11 mouse cellular contexts compared by ENCODE assay signal in genomic region chr9:31912553-31912920, GRCm38 (mm10). TPM values are rescaled to one million over a fixed set of nuclear protein-coding genes. Genes with fewer than 3 reads are reported as not detected.
A peak's percentile ranks its signal among the peaks of the same experiment; 100 is the strongest.
DNase-seq lines count a peak whose midpoint lies in the region; ATAC-seq and TF ChIP-seq lines count a peak whose summit lies in the region.
"Had no signal": no experiment of that assay in that cellular context is flagged by ENCODE, and none has a peak within 500 bp of the region (broad histone marks: within the 10 kb centered on the region; RNA-seq: fewer than 3 reads in every experiment).

No protein-coding gene starts in this region.

- H3K9me3 ChIP-seq in heart, embryonic 12.5 days (replicated peaks), result no peaks in the 10 kb centered on the region
- no peaks in the 10 kb centered on the region for H3K9me3 ChIP-seq in forebrain, postnatal 0 days (ENCODE audit: low read length)

- H3K27me3 ChIP-seq in heart, embryonic 12.5 days (replicated peaks), result peaks cover 86% of the 10 kb centered on the region
- H3K27me3 ChIP-seq in forebrain, postnatal 0 days (ENCODE audit: insufficient read depth, low read length), result peaks cover 82% of the 10 kb centered on the region

- peaks cover 20% of the 10 kb centered on the region for H3K4me1 ChIP-seq in heart, embryonic 12.5 days (replicated peaks)
- peaks cover 7% of the 10 kb centered on the region; the same call in 1 of the 2 replicates for H3K4me1 ChIP-seq in forebrain, postnatal 0 days (ENCODE audit: insufficient read depth)

- H3K9ac ChIP-seq in heart, embryonic 12.5 days, result no peak overlapping the region
- no peak overlapping the region for H3K9ac ChIP-seq in forebrain, postnatal 0 days

- TF ChIP-seq CTCF in forebrain, postnatal 0 days (IDR thresholded peaks at IDR 0.05; ENCODE audit: low read depth), result no peak

- no peak for DNase-seq in heart, adult 9 months (ENCODE audit: low spot score in 2 of 2)
- peak; percentile 4 for DNase-seq in 3134 (ENCODE audit: extremely low read depth, insufficient read length, low spot score)
- no peak for DNase-seq in forebrain, postnatal 0 days
- DNase-seq in mesoderm, embryonic 11.5 days (ENCODE audit: low read depth, low spot score), result peak; percentile 20
- DNase-seq in right cerebral cortex, postnatal 4 days, result no peak
- DNase-seq in gastrocnemius, adult 8-10 months (ENCODE audit: low spot score in 2 of 2), result no peak

- ATAC-seq in heart, embryonic 12.5 days (ENCODE audit: insufficient number of reproducible peaks, low FRiP score), result no peak
- no peak for ATAC-seq in forebrain, postnatal 0 days
- ATAC-seq in cerebellum, adult (ENCODE audit: insufficient number of reproducible peaks, low FRiP score, low TSS enrichment), result no peak

- peak overlapping the region; percentile 63 for H3K4me3 ChIP-seq in heart, embryonic 12.5 days
- H3K4me3 ChIP-seq in forebrain, postnatal 0 days (ENCODE audit: low read depth, low read length), result peak overlapping the region; percentile 58

- H3K4me2 ChIP-seq in heart, embryonic 12.5 days, result peak overlapping the region; percentile 98
- H3K4me2 ChIP-seq in forebrain, postnatal 0 days (ENCODE audit: low read depth), result peak overlapping the region; percentile 99

- 2% methylated on average over 16 of the region's 16 CpGs for WGBS in heart, embryonic 12.5 days
- WGBS in forebrain, postnatal 0 days, result 3% methylated on average over 16 of the region's 16 CpGs

- no peaks in the 10 kb centered on the region for H3K36me3 ChIP-seq in heart, embryonic 12.5 days
- no peaks in the 10 kb centered on the region for H3K36me3 ChIP-seq in forebrain, postnatal 0 days (ENCODE audit: insufficient read depth)

- H3K27ac ChIP-seq in heart, embryonic 12.5 days (ENCODE audit: poor library complexity, severe bottlenecking), result no peak overlapping the region
- H3K27ac ChIP-seq in forebrain, postnatal 0 days (ENCODE audit: low read depth, low read length), result no peak overlapping the region

RNA-seq across cellular contexts. Expression of gene Barx2, which starts 0.7 kb away (rescaled TPM):
- polyA plus RNA-seq in heart, embryonic 12.5 days (2016; fragmentation: Nextera tagmentation; extraction: Ambion mirVana), result not detected in 2 replicates
- 1.0 and 2.2 TPM in 2 replicates for total RNA-seq in forebrain, postnatal 0 days (2014; rRNA removed)
- polyA plus RNA-seq in forebrain, postnatal 0 days (2015; fragmentation: Nextera tagmentation; extraction: Ambion mirVana), result 0.19 TPM in 2 replicates
- 10 to 100 TPM in 2 of 4 experiments, 1 to 10 TPM in 2; 8.4 to 13.1 (median 10.5) TPM for total RNA-seq in gastrocnemius, adult 8-10 months (2022)
- total RNA-seq: adrenal gland, postnatal 25 days had no signal
- polyA plus RNA-seq: liver, adult 2 months; spleen, adult 2 months had no signal

Comparison
In these comparisons a context has a peak if more than half of its experiments do, and no peak if none do; other contexts are left out.
1. DNase-seq: peak in 3134 (single experiment) and mesoderm, embryonic 11.5 days (single experiment); none in heart, adult 9 months (0 of 2), forebrain, postnatal 0 days (single experiment), right cerebral cortex, postnatal 4 days (single experiment) and gastrocnemius, adult 8-10 months (0 of 2).